Mouse (Mus musculus) cerebellum, adult (tissue): ENCODE results near the gene Zfp869.
A peak's percentile ranks its signal among the peaks of the same experiment; 100 is the strongest.
"Not testable (repeated sequence)": the region's sequence is repeated elsewhere in the genome, so short reads cannot be mapped to it uniquely, and the experiment has no call there.

Experiments used
- ATAC-seq: cut with Nextera tagmentation; 2 replicates; pipeline ENCODE4 v1.9.2; 2017; ENCODE audit warnings: mild to moderate bottlenecking, moderate library complexity, mixed read lengths; ENCODE audit not compliant: insufficient number of reproducible peaks, low FRiP score, low TSS enrichment

Gene Zfp869

DNA sequence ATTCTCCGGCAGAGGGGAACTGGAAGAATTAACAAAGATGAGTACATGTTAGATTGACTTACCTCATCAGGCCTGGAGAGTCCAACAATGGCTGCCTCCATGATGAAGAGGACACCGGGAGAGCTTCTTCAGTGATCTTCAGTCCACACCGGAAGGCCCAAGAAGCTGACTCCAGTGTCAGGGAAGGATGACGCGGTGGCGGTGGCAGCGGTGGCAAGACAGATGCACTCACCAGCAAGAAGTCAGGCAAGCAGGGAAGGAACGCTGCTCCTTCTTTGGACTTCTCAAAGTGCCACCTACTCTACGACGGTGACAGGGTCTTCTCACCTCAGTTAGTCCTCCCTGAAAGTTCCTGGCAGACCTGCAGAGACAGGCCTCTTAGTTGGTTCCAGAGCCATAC, at the start of gene Zfp869:
Gene Zfp869 (minus strand): TSS at position 101 of the 400 bp plus-strand sequence.
- ATAC-seq, result not testable (repeated sequence)

DNA sequence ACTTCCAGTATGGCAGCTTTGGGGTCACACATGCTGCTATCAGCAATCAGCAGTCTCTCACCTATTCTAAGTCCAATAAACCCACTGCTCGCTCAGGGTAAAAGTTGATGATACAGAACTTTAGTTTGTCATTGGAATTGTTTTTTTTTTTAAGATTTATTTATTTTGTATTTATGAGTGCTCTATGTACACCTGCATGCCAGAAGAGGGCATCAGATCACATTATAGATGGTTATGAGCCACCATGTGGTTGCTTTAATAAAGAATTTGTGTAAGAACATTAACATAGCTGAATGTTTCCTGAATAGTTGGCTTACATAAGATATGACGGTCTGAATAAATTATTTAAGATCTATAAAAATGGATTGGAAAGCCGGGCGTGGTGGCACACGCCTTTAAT, 47.8 kb upstream of the Zfp869 start:
- no peak for ATAC-seq

DNA sequence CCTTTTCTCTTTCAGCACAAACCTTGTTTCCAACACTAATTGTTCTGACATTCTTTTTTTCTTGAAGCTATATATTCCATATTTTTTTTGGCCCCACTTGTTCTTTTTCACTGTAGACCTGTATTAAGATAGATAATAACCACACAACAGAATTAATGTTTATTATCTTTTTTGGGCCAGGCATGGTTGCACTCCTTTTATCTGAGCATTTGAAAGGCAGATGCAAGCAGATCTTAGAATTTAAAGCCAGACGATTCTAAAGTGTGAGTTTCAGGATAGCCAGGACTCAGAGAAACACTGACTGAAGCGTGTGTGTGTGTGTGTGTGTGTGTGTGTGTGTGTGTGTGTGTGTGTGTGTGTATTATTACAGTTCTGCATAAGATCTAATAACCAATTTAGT, 41.9 kb upstream of the Zfp869 start:
- no peak for ATAC-seq

DNA sequence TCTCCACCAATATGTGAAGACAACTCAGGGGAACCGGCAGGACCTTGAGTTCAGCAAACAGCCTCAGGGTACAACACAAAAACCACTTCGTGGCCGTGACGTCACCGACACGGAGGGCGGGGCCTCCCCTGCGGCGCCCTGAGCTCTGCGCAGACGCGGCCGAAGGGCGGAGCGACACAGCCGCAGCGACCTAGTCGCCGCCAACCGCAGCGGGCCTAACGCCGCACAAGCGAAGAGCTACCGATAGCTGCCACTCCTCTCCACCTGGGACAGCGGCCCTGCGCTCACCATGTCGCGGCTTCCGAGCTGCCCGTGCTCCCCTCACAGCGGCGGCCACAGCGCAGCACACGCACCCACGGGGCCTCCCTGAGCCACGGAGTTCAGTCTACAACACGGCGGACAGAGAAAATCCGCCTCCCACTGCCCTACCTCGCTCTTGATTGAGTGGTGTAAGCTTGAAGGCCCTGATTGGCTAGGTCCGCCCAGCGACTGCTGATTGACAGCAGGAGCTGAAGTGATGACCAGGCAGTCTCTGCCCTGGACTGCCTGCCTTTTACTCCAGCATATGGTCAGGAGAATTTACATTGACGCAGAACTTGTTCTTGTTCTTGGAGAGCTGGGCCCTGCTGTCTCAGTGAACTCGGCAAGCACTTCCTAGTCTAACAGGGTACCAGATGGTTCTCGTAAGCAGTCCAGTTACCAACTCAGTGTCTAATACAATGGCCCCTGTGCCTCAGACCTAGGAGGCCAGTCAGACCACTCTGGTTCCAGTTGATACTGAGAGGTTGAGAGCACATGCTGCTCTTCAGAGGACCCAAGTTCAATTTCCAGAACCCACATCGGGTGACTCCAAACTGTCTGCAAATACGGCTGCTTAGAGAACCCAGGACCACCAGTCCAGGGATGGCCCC, 39.3 kb upstream of the Zfp869 start, which contains the start of gene Zfp963:
Gene Zfp963 (minus strand): TSS at position 427 of the 911 bp plus-strand sequence.
- peak; percentile 99 for ATAC-seq

DNA sequence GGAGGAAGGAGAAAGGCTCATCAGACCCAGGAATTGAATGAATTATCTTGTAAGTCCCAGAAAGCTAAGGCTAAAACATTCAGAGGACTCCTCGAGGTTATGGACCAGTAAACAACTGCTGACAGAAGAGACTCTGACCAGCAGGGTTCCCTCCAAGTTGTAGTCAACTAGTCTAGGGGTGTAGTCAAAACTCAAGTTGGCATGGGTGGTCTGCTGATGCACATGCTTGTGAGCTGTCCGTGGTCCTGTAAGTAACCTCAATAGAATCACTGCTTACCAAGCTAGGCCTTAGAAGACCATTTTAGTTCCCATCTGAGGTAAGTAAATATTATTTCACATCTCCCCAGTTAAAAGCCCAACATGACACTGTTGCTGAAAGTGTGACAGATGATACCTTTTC, 30.7 kb upstream of the Zfp869 start:
- ATAC-seq, result no peak

DNA sequence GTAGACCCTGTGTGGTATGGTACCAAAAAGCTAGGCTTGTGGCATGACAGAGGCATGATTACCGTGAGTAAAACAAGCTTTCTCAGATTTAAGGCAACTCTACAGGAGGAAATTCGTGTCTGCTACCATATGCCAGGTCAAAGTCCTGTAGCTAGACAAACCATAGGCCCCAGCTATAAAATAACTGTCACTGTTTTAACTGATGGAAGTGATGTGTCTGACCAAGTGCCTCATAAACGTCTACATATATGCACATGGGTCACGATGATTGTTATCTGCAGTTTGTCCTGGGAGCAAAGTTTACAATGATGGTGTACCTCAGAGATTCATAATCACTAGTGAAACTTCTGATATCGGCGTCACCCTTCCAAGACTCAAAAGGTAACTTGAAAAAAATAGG, 30.2 kb upstream of the Zfp869 start:
- ATAC-seq, result no peak

DNA sequence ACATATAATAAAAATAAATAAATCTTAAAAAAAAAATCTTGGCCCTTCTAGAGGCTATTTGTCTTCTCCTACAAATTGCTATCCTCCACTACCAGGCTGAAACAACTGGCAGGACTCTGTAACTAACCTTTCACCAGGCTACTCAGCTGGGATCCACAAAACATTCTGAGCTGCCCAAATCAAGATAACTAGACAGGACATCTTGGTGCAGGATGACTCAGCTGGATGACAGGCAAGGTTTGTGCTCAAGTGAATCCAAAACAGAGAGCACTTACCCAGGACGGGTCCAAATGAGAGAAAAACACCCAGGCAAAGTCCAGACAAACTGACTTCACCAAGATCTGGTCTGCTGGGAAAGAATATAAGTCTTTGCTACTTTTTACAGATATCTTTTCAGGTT, 25.0 kb upstream of the Zfp869 start:
- ATAC-seq, result no peak

DNA sequence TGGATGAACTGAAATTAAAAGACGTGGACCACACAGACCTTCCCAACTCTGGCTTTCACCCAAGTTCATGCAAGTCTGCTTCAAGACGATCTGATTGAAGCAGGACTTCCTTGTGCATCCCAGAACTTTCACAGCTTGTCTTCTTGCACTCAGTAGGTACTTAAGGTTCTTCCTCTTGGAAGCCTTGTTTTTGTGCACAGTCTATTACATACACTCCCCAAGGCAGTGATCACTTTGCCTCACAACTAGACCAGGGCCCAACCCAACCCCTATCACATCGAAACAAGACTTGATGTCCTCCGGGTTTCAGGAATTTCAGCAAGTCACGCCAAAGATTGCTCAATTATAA, 6.7 kb upstream of the Zfp869 start:
- ATAC-seq, result peak; percentile 27; the same call in 1 of the 2 replicates

DNA sequence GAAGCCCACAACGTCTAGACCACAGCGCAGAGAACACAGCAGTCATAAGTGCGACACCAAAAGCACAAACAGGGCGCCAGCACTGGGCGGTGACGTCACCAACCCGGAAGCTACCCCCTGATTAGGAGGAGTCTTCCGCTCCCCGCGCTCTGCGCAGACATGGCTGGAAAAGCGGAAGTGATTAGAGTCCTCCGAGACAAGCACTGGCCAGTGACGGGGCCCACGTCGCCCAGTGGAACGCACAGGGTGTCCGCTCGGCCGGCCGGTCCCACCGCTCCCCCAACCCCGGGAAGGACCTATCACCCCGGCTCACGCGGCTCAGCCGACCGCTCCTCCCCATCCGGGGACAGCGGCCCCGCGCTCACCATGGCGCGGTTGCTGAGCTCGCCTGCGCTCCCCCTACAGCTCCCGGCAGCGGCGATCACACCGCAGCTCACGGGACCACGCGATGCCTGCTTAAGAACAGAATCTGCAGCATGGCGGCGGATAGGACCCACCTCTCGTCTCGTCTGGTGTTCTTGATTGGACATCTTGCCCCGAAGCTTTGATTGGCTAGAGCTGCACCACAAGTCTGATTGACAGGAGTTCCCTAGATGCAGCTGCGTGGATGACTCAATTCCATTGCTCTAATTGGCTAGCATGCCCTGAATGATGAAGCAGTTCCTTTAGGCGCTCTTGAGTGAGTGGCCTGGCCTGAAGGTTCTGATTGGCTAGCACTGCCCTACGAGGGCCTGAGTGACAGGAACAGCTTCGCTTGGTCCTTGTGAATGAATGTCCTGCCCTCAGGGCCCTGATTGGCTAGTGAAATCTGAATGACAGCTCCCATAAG, 6.1 kb upstream of the Zfp869 start:
- ATAC-seq, result peak; percentile 99

DNA sequence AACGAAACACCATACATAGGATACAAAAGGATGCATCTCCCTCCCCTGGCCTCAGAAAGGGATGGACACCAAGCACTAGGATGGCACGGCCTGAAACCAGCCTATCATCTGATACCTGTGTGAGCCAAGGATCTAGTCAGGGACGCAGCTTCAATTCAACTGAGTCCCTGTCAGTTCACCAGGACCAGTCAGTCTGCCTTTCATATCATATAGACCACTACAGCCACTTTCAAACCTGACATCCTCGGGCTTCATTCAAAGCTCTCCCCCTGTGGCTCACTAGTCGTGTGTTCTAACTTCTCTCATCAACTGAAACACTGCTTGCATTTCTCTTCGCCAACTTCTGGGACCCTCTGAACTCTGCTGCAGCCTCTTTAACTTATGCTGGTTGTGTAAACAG, 4.8 kb upstream of the Zfp869 start:
- ATAC-seq, result no peak

DNA sequence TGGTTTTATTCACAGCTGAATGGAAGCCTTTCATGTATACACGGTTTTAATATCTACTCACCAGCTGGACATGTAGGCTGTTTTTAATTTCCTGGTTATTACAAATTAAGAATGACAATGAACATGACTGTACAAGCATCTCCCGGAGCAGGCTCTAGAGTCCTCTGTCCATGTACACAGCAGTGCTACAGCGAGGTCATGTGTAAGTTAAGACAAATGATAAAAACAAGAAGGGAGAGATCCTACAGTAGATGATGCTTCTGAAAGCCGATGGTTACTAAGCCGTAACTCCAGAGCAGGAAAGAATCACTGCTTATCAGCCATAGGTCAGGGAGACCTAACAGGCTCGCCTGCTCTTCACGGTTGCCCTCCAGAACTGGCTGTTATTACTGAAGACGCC, 3.0 kb upstream of the Zfp869 start:
- ATAC-seq, result no peak

DNA sequence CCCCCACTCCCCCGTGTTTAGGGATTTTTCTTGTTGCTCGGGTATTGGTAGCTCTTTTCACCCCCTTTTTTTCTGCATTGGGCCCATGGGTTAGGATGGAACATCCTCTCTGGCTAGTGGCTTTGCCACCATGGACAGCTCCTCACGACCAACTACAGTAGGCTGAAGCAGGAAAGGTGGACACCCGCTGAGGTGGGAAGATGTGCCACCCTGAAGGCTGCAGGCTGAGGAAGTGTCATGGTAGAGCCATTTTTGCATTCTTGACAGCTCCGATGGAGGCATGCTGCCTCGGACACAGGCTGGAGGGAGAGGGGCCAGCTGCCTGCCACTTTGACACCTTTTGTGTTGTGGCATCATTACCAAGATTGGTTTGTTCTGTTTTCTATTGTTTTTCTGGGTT, 8.7 kb downstream of the Zfp869 start:
- no peak for ATAC-seq

DNA sequence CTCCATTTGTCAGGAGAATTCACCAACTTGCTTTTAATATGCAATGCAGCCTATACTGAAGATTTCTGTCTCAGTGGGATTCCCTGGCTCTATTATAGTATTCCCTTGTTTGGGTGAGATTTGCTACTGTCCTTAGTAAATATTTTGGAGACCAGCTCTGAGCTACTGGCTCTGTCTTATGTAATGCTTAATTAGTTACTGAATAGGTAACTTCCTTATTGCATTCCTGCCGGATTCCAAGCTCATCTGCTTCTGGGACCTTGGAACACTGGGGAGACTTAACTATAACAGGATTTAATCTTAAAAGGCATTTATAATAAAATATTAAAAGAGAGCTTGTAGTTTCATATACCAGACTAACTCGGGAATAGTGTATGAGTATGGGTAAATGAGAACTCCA, 45.5 kb downstream of the Zfp869 start:
- ATAC-seq, result not testable (repeated sequence)

DNA sequence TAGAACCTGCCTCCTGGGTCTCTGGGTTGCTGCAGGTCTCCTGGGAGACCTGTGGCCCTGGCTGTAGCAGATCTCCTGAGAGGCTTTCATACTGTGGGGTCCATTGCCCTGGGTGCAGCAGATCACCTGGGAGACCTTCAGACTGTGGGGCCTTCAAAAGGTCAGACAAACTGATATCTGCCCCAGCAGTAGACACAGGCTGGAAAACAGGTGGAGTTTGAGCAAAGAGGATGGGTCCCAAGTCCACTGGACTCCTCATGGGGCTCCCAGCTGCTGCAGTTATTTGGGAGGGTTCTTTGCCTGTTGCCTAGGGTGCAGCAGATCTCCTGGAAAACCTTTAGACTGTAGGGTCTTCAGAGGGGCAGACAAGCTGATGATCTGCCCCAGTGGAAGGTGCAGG, 49.2 kb downstream of the Zfp869 start:
- ATAC-seq, result no peak
